Mouse (Mus musculus) midbrain, embryonic 14.5 days (tissue): ENCODE results near the gene Gm21969. TPM values are rescaled to one million over a fixed set of nuclear protein-coding genes. Genes with fewer than 3 reads are reported as not detected.
A peak's percentile ranks its signal among the peaks of the same experiment; 100 is the strongest.

Experiments used
- ATAC-seq: fragments of 200-750 bp; cut with Nextera tagmentation; 2 replicates; pipeline ENCODE4 v1.8.0; 2017; ENCODE audit warnings: moderate number of reproducible peaks, moderate library complexity; ENCODE audit not compliant: low FRiP score, low TSS enrichment
- DNase-seq: peaks from one replicate; pipeline ENCODE4 v3.0.0-alpha.2; 2015
- H3K27ac ChIP-seq: fragments of 300-500 bp; sonication (generic); replicated peaks from 2 replicates; pipeline ENCODE4 v1.5.1; 2014; ENCODE audit warnings: mild to moderate bottlenecking, low read depth, low read length, moderate library complexity
- H3K27me3 ChIP-seq: fragments of 300-500 bp; sonication (generic); 2 replicates; pipeline ENCODE4 v1.6.1; 2014; ENCODE audit warnings: low read length, control low read depth, mixed read lengths; ENCODE audit not compliant: control insufficient read depth, insufficient read depth
- H3K36me3 ChIP-seq: fragments of 300-500 bp; sonication (generic); 2 replicates; pipeline ENCODE4 v1.6.1; 2014; ENCODE audit warnings: low read length, control low read depth; ENCODE audit not compliant: control insufficient read depth, insufficient read depth
- H3K4me1 ChIP-seq: fragments of 300-500 bp; sonication (generic); 2 replicates; pipeline ENCODE4 v1.6.1; 2014; ENCODE audit warnings: mild to moderate bottlenecking, antibody characterized with exemption, low read length, control low read depth; ENCODE audit not compliant: control insufficient read depth, insufficient read depth
- H3K4me2 ChIP-seq: fragments of 300-500 bp; sonication (generic); 2 replicates; pipeline ENCODE4 v1.6.1; 2014; ENCODE audit warnings: mild to moderate bottlenecking, low read length, moderate library complexity
- H3K4me3 ChIP-seq: fragments of 300-500 bp; sonication (generic); replicated peaks from 2 replicates; pipeline ENCODE4 v1.5.1; 2014; ENCODE audit warnings: low read depth, low read length
- H3K9ac ChIP-seq: fragments of 300-500 bp; sonication (generic); replicated peaks from 2 replicates; pipeline ENCODE4 v1.6.1; 2014; ENCODE audit warnings: mild to moderate bottlenecking, low read length, moderate library complexity
- H3K9me3 ChIP-seq: fragments of 300-500 bp; sonication (generic); 2 replicates; pipeline ENCODE4 v1.6.1; 2016; ENCODE audit warnings: low read length, control low read depth, mixed read lengths; ENCODE audit not compliant: control insufficient read depth
- WGBS: fragments of 180-500 bp; shearing (Covaris S2); extraction: QIAGEN DNeasy Blood & Tissue Kit; methylation state at CpG from one replicate; pipeline ENCODE4 v1.1.7; 2014; 5-methylcytosine and 5-hydroxymethylcytosine counted together
- polyA plus RNA-seq: library from polyadenylated mRNA; unstranded; fragments of >200 nt; fragmentation: Nextera tagmentation; extraction: Ambion mirVana; gene quantifications from 2 replicates; pipeline ENCODE4 v1.2.1, GENCODE M21; 2014

Gm21969 gene
- polyA plus RNA-seq, 1 experiment from 2014 or later: not detected

DNA sequence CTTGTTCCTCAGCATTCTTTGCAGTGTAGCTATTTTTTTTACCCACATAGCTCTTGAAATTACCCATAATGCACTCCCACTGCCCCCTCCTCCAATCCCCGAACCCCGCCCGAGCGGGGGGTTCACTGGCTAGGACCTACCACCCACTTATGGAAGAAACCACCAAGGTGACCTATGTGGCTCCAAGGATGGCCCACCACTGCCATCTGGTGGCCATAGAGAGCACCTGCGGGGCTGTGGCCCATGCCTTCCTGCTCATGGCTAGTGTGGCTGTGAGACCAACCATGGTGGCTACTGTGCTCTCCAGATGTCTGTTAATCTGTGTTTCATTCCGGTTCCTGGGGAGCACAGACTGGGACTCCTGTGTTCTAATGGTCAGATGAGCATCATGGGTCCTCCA lies 66.9 kb downstream of the Gm21969 start:
- Histone ChIP-seq H3K9ac (no peak overlapping the region), H3K4me3 (no peak overlapping the region), H3K9me3 (no peaks in the 10 kb centered on the region), H3K4me1 (no peaks in the 10 kb centered on the region), H3K4me2 (no peak overlapping the region), H3K36me3 (no peaks in the 10 kb centered on the region), H3K27me3 (no peaks in the 10 kb centered on the region), H3K27ac (no peak overlapping the region)
- ATAC-seq (no peak), DNase-seq (peak; percentile 87)
- 20% methylated on average over 6 of the region's 6 CpGs for WGBS

- Histone ChIP-seq H3K27ac (no peak overlapping the region), H3K4me1 (no peaks in the 10 kb centered on the region), H3K9me3 (no peaks in the 10 kb centered on the region), H3K27me3 (no peaks in the 10 kb centered on the region), H3K4me3 (no peak overlapping the region), H3K4me2 (no peak overlapping the region), H3K36me3 (no peaks in the 10 kb centered on the region), H3K9ac (no peak overlapping the region)
- ATAC-seq: no peak
- peak; percentile 53 for DNase-seq
- WGBS: 64% methylated on average over 9 of the region's 9 CpGs
These were observed 72.7 kb downstream of the Gm21969 start for GRCm38 (mm10) chr4:139675696-139676095.

DNA sequence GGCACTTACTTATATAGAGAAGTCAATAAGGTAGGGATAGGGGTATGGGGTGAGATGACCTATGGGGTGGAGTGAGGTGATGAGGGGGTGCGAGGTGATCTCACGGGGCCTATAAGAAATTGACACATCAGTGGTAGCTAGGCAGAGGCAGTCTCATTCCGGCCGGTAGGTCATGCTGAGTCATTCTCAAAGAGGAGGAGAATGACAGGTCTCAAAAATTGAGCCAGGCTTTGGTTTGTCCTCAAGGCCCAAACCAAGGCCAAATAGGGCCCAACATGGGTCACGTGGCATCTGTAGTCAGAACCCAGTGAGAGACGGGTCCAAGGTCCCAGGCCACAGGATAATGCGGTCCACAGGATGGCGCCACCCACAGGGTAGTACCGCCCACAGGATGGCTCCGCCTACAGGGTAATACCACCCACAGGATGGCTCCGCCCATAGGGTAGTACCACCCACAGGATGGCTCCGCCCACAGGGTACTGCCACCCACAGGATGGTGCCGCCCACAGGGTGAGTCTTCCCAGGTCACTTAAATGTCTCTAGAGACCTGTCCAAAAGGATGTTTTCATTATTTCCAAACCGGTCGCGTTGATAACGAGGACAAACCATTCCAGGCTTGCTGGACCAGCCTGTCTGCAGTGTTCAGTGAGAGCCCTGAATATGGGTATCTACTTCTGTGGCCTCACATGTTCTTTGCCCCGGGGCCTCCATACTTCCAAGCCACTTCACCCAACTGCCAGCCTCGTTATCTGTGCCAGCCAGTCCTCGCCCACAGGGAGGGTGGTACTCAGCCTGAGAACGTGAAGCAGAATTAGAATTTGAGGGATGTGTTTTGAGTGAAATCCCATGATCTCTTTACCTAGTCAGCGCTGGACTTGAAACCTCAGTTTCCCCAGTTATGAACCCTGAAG lies 81.0 kb downstream of the Gm21969 start:
- Histone ChIP-seq H3K4me3 (no peak overlapping the region), H3K27me3 (no peaks in the 10 kb centered on the region), H3K4me2 (no peak overlapping the region), H3K27ac (no peak overlapping the region), H3K9ac (no peak overlapping the region), H3K9me3 (0 out of 2 replicates have a peak, but pooled peaks cover 8% of the 10 kb centered on the region), H3K36me3 (no peaks in the 10 kb centered on the region), H3K4me1 (no peaks in the 10 kb centered on the region)
- DNase-seq (no peak), ATAC-seq (no peak)
- WGBS: 78% methylated on average over 22 of the region's 22 CpGs

- Histone ChIP-seq H3K4me1 (no peaks in the 10 kb centered on the region), H3K36me3 (no peaks in the 10 kb centered on the region), H3K27ac (no peak overlapping the region), H3K4me3 (no peak overlapping the region), H3K9ac (no peak overlapping the region), H3K27me3 (no peaks in the 10 kb centered on the region), H3K4me2 (no peak overlapping the region), H3K9me3 (0 out of 2 replicates have a peak, but pooled peaks cover 8% of the 10 kb centered on the region)
- ATAC-seq (no peak), DNase-seq (peak; percentile 87)
- 7% methylated on average over 3 of the region's 3 CpGs for WGBS
These were observed 81.6 kb downstream of the Gm21969 start for GRCm38 (mm10) chr4:139684639-139685017.

- H3K27me3 ChIP-seq: no peaks in the 10 kb centered on the region
- H3K9ac ChIP-seq: no peak overlapping the region
- H3K9me3 ChIP-seq: no peaks in the 10 kb centered on the region
- no peak overlapping the region for H3K4me3 ChIP-seq
- H3K4me1 ChIP-seq: no peaks in the 10 kb centered on the region
- 41% methylated on average over 9 of the region's 9 CpGs for WGBS
- no peak for ATAC-seq
- H3K27ac ChIP-seq: no peak overlapping the region
- no peak overlapping the region for H3K4me2 ChIP-seq
- no peak for DNase-seq
- no peaks in the 10 kb centered on the region for H3K36me3 ChIP-seq
These were observed 85.1 kb downstream of the Gm21969 start for GRCm38 (mm10) chr4:139688058-139688457.

DNA sequence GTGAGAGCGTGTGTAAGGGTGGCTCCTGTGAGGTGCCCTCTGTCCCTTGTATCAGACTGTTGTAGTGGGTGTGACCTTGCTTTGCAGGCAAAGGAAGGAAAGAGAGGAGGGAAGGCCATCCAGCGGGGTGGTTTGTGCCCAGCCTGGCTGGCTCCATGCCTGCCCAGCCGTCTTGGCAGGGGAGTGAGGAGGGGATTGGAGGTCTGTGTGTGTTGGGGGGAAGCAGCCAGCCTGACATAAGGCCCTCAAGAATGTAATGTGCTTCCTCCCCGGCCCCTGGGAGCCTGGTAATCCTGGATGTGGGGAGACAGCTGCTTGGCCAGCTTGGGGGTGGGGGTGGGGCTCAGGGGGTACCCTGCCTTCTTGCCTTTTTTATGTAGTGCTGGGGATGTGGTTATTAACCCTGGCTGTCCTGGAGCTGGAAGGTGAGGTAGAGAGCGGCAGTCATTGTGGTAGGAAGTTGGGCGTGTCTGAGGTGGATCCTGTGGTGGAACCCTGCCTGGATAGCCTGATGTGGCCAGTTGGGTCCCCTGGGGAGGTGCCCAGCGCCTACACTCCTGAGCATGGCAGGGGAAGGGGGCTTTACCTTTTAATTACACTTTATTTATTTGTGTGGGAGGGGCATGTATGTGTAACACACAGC lies 86.8 kb downstream of the Gm21969 start:
- DNase-seq: peak; percentile 39
- no peaks in the 10 kb centered on the region for H3K27me3 ChIP-seq

DNA sequence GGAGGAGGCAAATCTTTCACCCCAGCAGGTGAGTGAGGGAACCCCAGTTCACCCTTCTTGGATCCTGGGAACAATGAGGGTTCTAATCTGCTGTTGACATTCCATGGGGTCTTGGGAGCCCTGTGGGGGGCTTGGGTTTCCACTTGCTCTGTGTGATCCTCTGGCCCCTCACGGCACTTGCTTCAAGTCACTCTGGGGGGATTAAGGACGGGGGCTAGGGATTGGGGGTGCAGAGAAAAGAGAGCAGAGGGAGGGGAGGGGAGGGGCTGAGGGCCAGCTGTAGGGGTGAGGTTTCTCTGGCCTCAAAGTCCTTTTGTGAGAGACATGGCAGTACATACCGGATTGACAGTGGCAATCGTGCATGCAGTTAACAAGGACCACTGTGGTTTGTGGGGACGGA lies 90.3 kb downstream of the Gm21969 start:
- no peak overlapping the region for H3K4me2 ChIP-seq

More for the DNA sequence above, 86.8 kb downstream of the Gm21969 start:
- 29% methylated on average over 7 of the region's 7 CpGs for WGBS
- Histone ChIP-seq H3K9me3 (no peaks in the 10 kb centered on the region), H3K27ac (no peak overlapping the region), H3K36me3 (no peaks in the 10 kb centered on the region), H3K4me3 (no peak overlapping the region), H3K9ac (no peak overlapping the region), H3K4me1 (no peaks in the 10 kb centered on the region; the same call in 1 of the 2 replicates), H3K4me2 (no peak overlapping the region)
- no peak for ATAC-seq

GRCm38 (mm10) chr4:139697755-139698154 lies 94.8 kb downstream of the Gm21969 start:
- WGBS: 8% methylated on average over 9 of the region's 9 CpGs
- H3K9ac ChIP-seq: no peak overlapping the region

More for the DNA sequence above, 90.3 kb downstream of the Gm21969 start:
- Histone ChIP-seq H3K9me3 (no peaks in the 10 kb centered on the region), H3K27ac (no peak overlapping the region), H3K9ac (no peak overlapping the region), H3K36me3 (no peaks in the 10 kb centered on the region), H3K4me3 (no peak overlapping the region), H3K27me3 (no peaks in the 10 kb centered on the region), H3K4me1 (no peaks in the 10 kb centered on the region; the same call in 1 of the 2 replicates)
- no peak for ATAC-seq
- WGBS: 12% methylated on average over 5 of the region's 5 CpGs
- no peak for DNase-seq

More at GRCm38 (mm10) chr4:139697755-139698154, 94.8 kb downstream of the Gm21969 start:
- no peak for ATAC-seq
- Histone ChIP-seq H3K9me3 (no peaks in the 10 kb centered on the region), H3K4me2 (no peak overlapping the region), H3K27ac (no peak overlapping the region), H3K36me3 (no peaks in the 10 kb centered on the region), H3K27me3 (no peaks in the 10 kb centered on the region), H3K4me1 (no peaks in the 10 kb centered on the region; the same call in 1 of the 2 replicates), H3K4me3 (no peak overlapping the region)
- no peak for DNase-seq
